8 mouse cellular contexts compared by ENCODE assay signal in genomic region chr9:48649851-48650685, GRCm38 (mm10). TPM values are rescaled to one million over a fixed set of nuclear protein-coding genes. Genes with fewer than 3 reads are reported as not detected.
DNase-seq lines count a peak whose midpoint lies in the region; ATAC-seq and TF ChIP-seq lines count a peak whose summit lies in the region.

No protein-coding gene starts in this region.

- intact Hi-C loops in left cerebral cortex, postnatal 36 days (cut with DNase I), result loop anchor here (2.0 to 5.0 kb wide), 2 partner anchors 187 to 402 kb away; partner anchors contain the start of gene Zbtb16

- H3K27me3 ChIP-seq in forebrain, embryonic 14.5 days (replicated peaks; ENCODE audit: control insufficient read depth, insufficient read depth, low read length), result no peaks in the 10 kb centered on the region; the same call in 1 of the 2 replicates
- no peaks in the 10 kb centered on the region for H3K27me3 ChIP-seq in intestine, postnatal 0 days (replicated peaks; ENCODE audit: control insufficient read depth, insufficient read depth, low read length)
- no peaks in the 10 kb centered on the region; the same call in 1 of the 2 replicates for H3K27me3 ChIP-seq in stomach, embryonic 16.5 days (ENCODE audit: control insufficient read depth, insufficient read depth, low read length)

- TF ChIP-seq CTCF in intestine, postnatal 0 days (IDR thresholded peaks at IDR 0.05; ENCODE audit: low read depth), result 0 out of 2 replicates have a peak, but pooled peaks have one; percentile 6

- peak; percentile 24 for DNase-seq in kidney, adult 18-20 months
- DNase-seq in kidney, adult 9 months, result no peak
- DNase-seq in brain, adult 2 months (ENCODE audit: low read depth, low spot score), result peak; percentile 73
- DNase-seq in forebrain, embryonic 14.5 days (ENCODE audit: low spot score), result no peak
- DNase-seq in left cerebral cortex, postnatal 36 days (ENCODE audit: low spot score in 2 of 2), result no peak
- DNase-seq in natural killer cell, adult 2 months (ENCODE audit: low spot score in 2 of 2), result no peak

- no peaks in the 10 kb centered on the region for H3K9me3 ChIP-seq in forebrain, embryonic 14.5 days (replicated peaks; ENCODE audit: control insufficient read depth, low read length)
- no peaks in the 10 kb centered on the region for H3K9me3 ChIP-seq in intestine, postnatal 0 days (ENCODE audit: control insufficient read depth)
- H3K9me3 ChIP-seq in stomach, embryonic 16.5 days (replicated peaks; ENCODE audit: control insufficient read depth, low read length), result no peaks in the 10 kb centered on the region

- no peak overlapping the region for H3K9ac ChIP-seq in forebrain, embryonic 14.5 days (ENCODE audit: low read length)
- H3K9ac ChIP-seq in intestine, postnatal 0 days (ENCODE audit: low read depth, low read length), result no peak overlapping the region
- 0 out of 2 replicates have a peak overlapping the region, but pooled peaks have one; percentile 32 for H3K9ac ChIP-seq in stomach, embryonic 16.5 days (ENCODE audit: low read length)

- WGBS in forebrain, embryonic 14.5 days, result 31% methylated on average over 17 of the region's 17 CpGs
- WGBS in intestine, postnatal 0 days, result 62% methylated on average over 17 of the region's 17 CpGs
- 49% methylated on average over 17 of the region's 17 CpGs for WGBS in stomach, embryonic 16.5 days

- H3K36me3 ChIP-seq in forebrain, embryonic 14.5 days (ENCODE audit: control insufficient read depth, insufficient read depth, low read length), result no peaks in the 10 kb centered on the region
- H3K36me3 ChIP-seq in intestine, postnatal 0 days (ENCODE audit: control insufficient read depth, insufficient read depth), result no peaks in the 10 kb centered on the region
- no peaks in the 10 kb centered on the region for H3K36me3 ChIP-seq in stomach, embryonic 16.5 days (ENCODE audit: control insufficient read depth, insufficient read depth, low read length)

- H3K4me1 ChIP-seq in forebrain, embryonic 14.5 days (ENCODE audit: control insufficient read depth, insufficient read depth, low read length), result peaks cover 25% of the 10 kb centered on the region
- 0 out of 2 replicates have a peak, but pooled peaks cover 5% of the 10 kb centered on the region for H3K4me1 ChIP-seq in intestine, postnatal 0 days (replicated peaks; ENCODE audit: control insufficient read depth, insufficient read depth, low read length)
- peaks cover 18% of the 10 kb centered on the region for H3K4me1 ChIP-seq in stomach, embryonic 16.5 days (ENCODE audit: control insufficient read depth, insufficient read depth, low read length)

- ATAC-seq in forebrain, embryonic 14.5 days, result no peak
- no peak for ATAC-seq in intestine, postnatal 0 days
- no peak for ATAC-seq in stomach, embryonic 16.5 days (ENCODE audit: insufficient read depth, low FRiP score)

- no peak overlapping the region for H3K27ac ChIP-seq in forebrain, embryonic 14.5 days (ENCODE audit: low read depth, low read length)
- H3K27ac ChIP-seq in intestine, postnatal 0 days (ENCODE audit: low read depth, low read length), result no peak overlapping the region
- no peak overlapping the region for H3K27ac ChIP-seq in stomach, embryonic 16.5 days (ENCODE audit: low read length)

- no peak overlapping the region for H3K4me3 ChIP-seq in forebrain, embryonic 14.5 days (ENCODE audit: low read depth, low read length)
- no peak overlapping the region for H3K4me3 ChIP-seq in intestine, postnatal 0 days (ENCODE audit: low read depth, low read length)
- no peak overlapping the region; the same call in 1 of the 2 replicates for H3K4me3 ChIP-seq in stomach, embryonic 16.5 days (replicated peaks; ENCODE audit: low read length)

- H3K4me2 ChIP-seq in forebrain, embryonic 14.5 days (ENCODE audit: low read length), result peak overlapping the region; percentile 44; the same call in 1 of the 2 replicates
- peak overlapping the region; percentile 56; the same call in 1 of the 2 replicates for H3K4me2 ChIP-seq in intestine, postnatal 0 days (replicated peaks; ENCODE audit: low read depth)
- peak overlapping the region; percentile 55 for H3K4me2 ChIP-seq in stomach, embryonic 16.5 days (ENCODE audit: low read depth, low read length)

RNA-seq across cellular contexts. Expression of gene Nnmt, which starts 45.1 kb away (rescaled TPM):
- 0.72 and 1.1 TPM in 2 replicates for polyA plus RNA-seq in forebrain, embryonic 14.5 days (2014; fragmentation: Nextera tagmentation; extraction: Ambion mirVana)
- 5.1 and 6.1 TPM in 2 replicates for polyA plus RNA-seq in intestine, postnatal 0 days (2015; fragmentation: Nextera tagmentation; extraction: Ambion mirVana)
- 2.4 and 2.8 TPM in 2 replicates for polyA plus RNA-seq in stomach, embryonic 16.5 days (2015; fragmentation: Nextera tagmentation; extraction: Ambion mirVana)
- under 1 TPM; 0.62 to 0.91 TPM for total RNA-seq in left cerebral cortex, postnatal 36 days (2021)

Comparison
In these comparisons a context has a peak if more than half of its experiments do, and no peak if none do; other contexts are left out.
1. DNase-seq: peak in kidney, adult 18-20 months (single experiment) and brain, adult 2 months (single experiment); none in kidney, adult 9 months (single experiment), forebrain, embryonic 14.5 days (single experiment), left cerebral cortex, postnatal 36 days (0 of 2) and natural killer cell, adult 2 months (0 of 2).
2. Peak in every context shown above with its lines, with median percentiles within 50 percentile points of each other: H3K4me2 ChIP-seq.